Mouse (Mus musculus) MEL (cell line): ENCODE data around the gene Trp53tg5. TPM values are rescaled to one million over a fixed set of nuclear protein-coding genes. Genes with fewer than 3 reads are reported as not detected.

Experiments
- DNase-seq: peaks from one replicate; pipeline ENCODE4 v3.0.0; 2011; ENCODE audit warnings: low read depth, low spot score
- H3K27ac ChIP-seq: 2 replicates; pipeline ENCODE4 v1.5.1; 2012; ENCODE audit warnings: low read depth, mild to moderate bottlenecking, control low read depth, low read length, moderate library complexity; ENCODE audit not compliant: control insufficient read depth
- H3K27me3 ChIP-seq, 2 experiments: fragments of 150-350 bp in 1 of 2; sonication (generic) in 1 of 2; 2 replicates each; pipeline ENCODE4 v1.6.1; 2012; ENCODE audit warnings: low read length in 2 of 2, mild to moderate bottlenecking in 2 of 2, improper control_type of control experiment in 1 of 2, moderate library complexity in 1 of 2; ENCODE audit not compliant: insufficient read depth in 2 of 2, control insufficient read depth in 1 of 2
- H3K36me3 ChIP-seq, 2 experiments: 2 replicates each; pipeline ENCODE4 v1.6.1; 2012 to 2014; ENCODE audit warnings: low read length in 2 of 2, improper control_type of control experiment in 1 of 2, inconsistent platforms in 1 of 2, mild to moderate bottlenecking in 1 of 2; ENCODE audit not compliant: insufficient read depth in 2 of 2, control insufficient read depth in 1 of 2
- H3K4me1 ChIP-seq, 2 experiments: fragments of 150-350 bp in 1 of 2; sonication (generic) in 1 of 2; 2 replicates each; pipeline ENCODE4 v1.6.1; 2012; ENCODE audit warnings: low read length in 2 of 2, improper control_type of control experiment in 1 of 2, mild to moderate bottlenecking in 1 of 2; ENCODE audit not compliant: insufficient read depth in 2 of 2, control insufficient read depth in 1 of 2
- H3K4me3 ChIP-seq, 2 experiments: fragments of 150-350 bp in 1 of 2; sonication (generic) in 1 of 2; 2 replicates each; pipeline ENCODE4 v1.5.1; 2012; ENCODE audit warnings: low read depth in 2 of 2, low read length in 2 of 2, mild to moderate bottlenecking in 2 of 2, moderate library complexity in 2 of 2, control low read depth in 1 of 2, improper control_type of control experiment in 1 of 2; ENCODE audit not compliant: control insufficient read depth in 1 of 2, insufficient read depth in 1 of 2
- H3K79me2 ChIP-seq: 2 replicates; pipeline ENCODE4 v1.6.1; 2012; ENCODE audit warnings: mild to moderate bottlenecking, low read length, moderate library complexity; ENCODE audit not compliant: control insufficient read depth, poor library complexity, insufficient read depth
- H3K9ac ChIP-seq: 2 replicates; pipeline ENCODE4 v1.6.1; 2012; ENCODE audit warnings: low read depth, mild to moderate bottlenecking, control low read depth, low read length, moderate library complexity; ENCODE audit not compliant: control insufficient read depth, poor library complexity, severe bottlenecking
- H3K9me3 ChIP-seq: fragments of 150-350 bp; sonication (generic); replicated peaks from 2 replicates; pipeline ENCODE4 v1.6.1; 2012; ENCODE audit warnings: mild to moderate bottlenecking, low read length, improper control_type of control experiment, moderate library complexity; ENCODE audit not compliant: insufficient read depth
- BHLHE40 ChIP-seq: IDR thresholded peaks from 2 replicates; pipeline ENCODE4 v1.6.1; 2012; ENCODE audit warnings: low read depth, mild to moderate bottlenecking, inconsistent platforms, low read length, improper control_type of control experiment, borderline replicate concordance
- CHD1 ChIP-seq: IDR thresholded peaks from 2 replicates; pipeline ENCODE4 v1.6.1; 2012; ENCODE audit warnings: low read depth, mild to moderate bottlenecking, inconsistent platforms, low read length, improper control_type of control experiment
- CHD2 ChIP-seq: IDR thresholded peaks from 2 replicates; pipeline ENCODE4 v1.6.1; 2011; ENCODE audit warnings: low read length, improper control_type of control experiment
- CTCF ChIP-seq, 3 experiments: IDR thresholded peaks in 2 of 3; conservative IDR thresholded peaks in 1 of 3; 2 replicates each; pipeline ENCODE4 v1.5.1; 2011 to 2012; ENCODE audit warnings: low read length in 3 of 3, low read depth in 2 of 3, mild to moderate bottlenecking in 2 of 3, improper control_type of control experiment in 1 of 3, inconsistent platforms in 1 of 3, mixed read lengths in 1 of 3, moderate library complexity in 1 of 3; ENCODE audit not compliant: control insufficient read depth in 1 of 3, insufficient read depth in 1 of 3, poor library complexity in 1 of 3, severe bottlenecking in 1 of 3
- E2F4 ChIP-seq: IDR thresholded peaks from 2 replicates; pipeline ENCODE4 v1.6.1; 2011; ENCODE audit warnings: low read depth, low read length, improper control_type of control experiment, borderline replicate concordance
- ELF1 ChIP-seq: IDR thresholded peaks from 2 replicates; pipeline ENCODE4 v1.6.1; 2014; ENCODE audit warnings: low read depth, mild to moderate bottlenecking, inconsistent platforms, low read length, improper control_type of control experiment, moderate library complexity
- EP300 ChIP-seq, 2 experiments: IDR thresholded peaks; 2 replicates each; pipeline ENCODE4 v1.6.1; 2011; ENCODE audit warnings: improper control_type of control experiment in 2 of 2, low read length in 2 of 2, low read depth in 1 of 2, mild to moderate bottlenecking in 1 of 2
- ETS1 ChIP-seq: IDR thresholded peaks from 2 replicates; pipeline ENCODE4 v1.6.1; 2012; ENCODE audit warnings: low read depth, mild to moderate bottlenecking, inconsistent platforms, low read length, improper control_type of control experiment, moderate library complexity
- GABPA ChIP-seq: IDR thresholded peaks from 2 replicates; pipeline ENCODE4 v1.6.1; 2012; ENCODE audit warnings: low read depth, mild to moderate bottlenecking, inconsistent platforms, low read length, improper control_type of control experiment, moderate library complexity
- GATA1 ChIP-seq: IDR thresholded peaks from 2 replicates; pipeline ENCODE4 v1.6.1; 2011; ENCODE audit warnings: low read depth, low read length, improper control_type of control experiment
- HCFC1 ChIP-seq: IDR thresholded peaks from 2 replicates; pipeline ENCODE4 v1.6.1; 2012; ENCODE audit warnings: low read depth, mild to moderate bottlenecking, inconsistent platforms, low read length, improper control_type of control experiment, moderate library complexity
- JUND ChIP-seq: IDR thresholded peaks from 2 replicates; pipeline ENCODE4 v1.6.1; 2011; ENCODE audit warnings: low read depth, mild to moderate bottlenecking, improper control_type of control experiment, low read length
- KAT2A ChIP-seq: conservative IDR thresholded peaks from 2 replicates; pipeline ENCODE4 v1.6.1; 2012; ENCODE audit warnings: low read depth, low read length, improper control_type of control experiment, inconsistent platforms
- MAFK ChIP-seq: IDR thresholded peaks from 2 replicates; pipeline ENCODE4 v1.6.1; 2011; ENCODE audit warnings: low read depth, mild to moderate bottlenecking, low read length, improper control_type of control experiment, borderline replicate concordance
- MAX ChIP-seq: IDR thresholded peaks from 2 replicates; pipeline ENCODE4 v1.6.1; 2011; ENCODE audit warnings: low read length, improper control_type of control experiment
- MAZ ChIP-seq: IDR thresholded peaks from 2 replicates; pipeline ENCODE4 v1.6.1; 2012; ENCODE audit warnings: low read depth, mild to moderate bottlenecking, inconsistent platforms, low read length, improper control_type of control experiment
- MEF2A ChIP-seq: IDR thresholded peaks from 2 replicates; pipeline ENCODE4 v1.6.1; 2014; ENCODE audit warnings: low read depth, mild to moderate bottlenecking, inconsistent platforms, low read length, improper control_type of control experiment; ENCODE audit not compliant: poor library complexity, insufficient replicate concordance, severe bottlenecking; ENCODE audit errors: extremely low read depth
- MXI1 ChIP-seq: IDR thresholded peaks from 2 replicates; pipeline ENCODE4 v1.6.1; 2011; ENCODE audit warnings: mild to moderate bottlenecking, low read depth, low read length, improper control_type of control experiment
- MYB ChIP-seq: IDR thresholded peaks from 2 replicates; pipeline ENCODE4 v1.6.1; 2011; ENCODE audit warnings: mild to moderate bottlenecking, low read depth, low read length, improper control_type of control experiment
- MYC ChIP-seq: IDR thresholded peaks from 2 replicates; pipeline ENCODE4 v1.6.1; 2011; ENCODE audit warnings: low read depth, mild to moderate bottlenecking, low read length, improper control_type of control experiment, moderate library complexity
- NELFE ChIP-seq: IDR thresholded peaks from 2 replicates; pipeline ENCODE4 v1.6.1; 2011; ENCODE audit warnings: low read depth, low read length, improper control_type of control experiment
- NRF1 ChIP-seq: IDR thresholded peaks from 2 replicates; pipeline ENCODE4 v1.6.1; 2014; ENCODE audit warnings: low read depth, mild to moderate bottlenecking, inconsistent platforms, low read length, improper control_type of control experiment, moderate library complexity; ENCODE audit not compliant: poor library complexity, insufficient read depth, severe bottlenecking
- POLR2A ChIP-seq, 2 experiments: IDR thresholded peaks; 2 replicates each; pipeline ENCODE4 v1.6.1; 2011 to 2012; ENCODE audit warnings: low read length in 2 of 2, mild to moderate bottlenecking in 2 of 2, control low read depth in 1 of 2, improper control_type of control experiment in 1 of 2, low read depth in 1 of 2, moderate library complexity in 1 of 2; ENCODE audit not compliant: control insufficient read depth in 1 of 2, insufficient read depth in 1 of 2, poor library complexity in 1 of 2
- POLR2AphosphoS2 ChIP-seq: IDR thresholded peaks from 2 replicates; pipeline ENCODE4 v1.6.1; 2011; ENCODE audit warnings: low read length, improper control_type of control experiment
- POLR2AphosphoS5 ChIP-seq: IDR thresholded peaks from 2 replicates; pipeline ENCODE4 v1.6.1; 2012; ENCODE audit warnings: low read depth, borderline replicate concordance, mild to moderate bottlenecking, inconsistent platforms, low read length, moderate library complexity, mixed read lengths
- RAD21 ChIP-seq: IDR thresholded peaks from 2 replicates; pipeline ENCODE4 v1.6.1; 2011; ENCODE audit warnings: mild to moderate bottlenecking, low read depth, low read length, improper control_type of control experiment
- RCOR1 ChIP-seq: IDR thresholded peaks from 2 replicates; pipeline ENCODE4 v1.6.1; 2012; ENCODE audit warnings: low read depth, mild to moderate bottlenecking, inconsistent platforms, low read length, improper control_type of control experiment
- SIN3A ChIP-seq: IDR thresholded peaks from 2 replicates; pipeline ENCODE4 v1.6.1; 2012; ENCODE audit warnings: low read length, improper control_type of control experiment, inconsistent platforms
- SMC3 ChIP-seq: IDR thresholded peaks from 2 replicates; pipeline ENCODE4 v1.6.1; 2011; ENCODE audit warnings: low read depth, low read length, improper control_type of control experiment
- TAL1 ChIP-seq: IDR thresholded peaks from 2 replicates; pipeline ENCODE4 v1.6.1; 2012; ENCODE audit warnings: mild to moderate bottlenecking, inconsistent platforms, low read length, moderate library complexity, mixed read lengths
- TBP ChIP-seq: IDR thresholded peaks from 2 replicates; pipeline ENCODE4 v1.8.0; 2011; ENCODE audit warnings: low read depth, low read length, improper control_type of control experiment
- TCF12 ChIP-seq: IDR thresholded peaks from 2 replicates; pipeline ENCODE4 v1.6.1; 2014; ENCODE audit warnings: low read depth, mild to moderate bottlenecking, inconsistent platforms, low read length, improper control_type of control experiment, moderate library complexity
- UBTF ChIP-seq: IDR thresholded peaks from 2 replicates; pipeline ENCODE4 v1.6.1; 2012; ENCODE audit warnings: low read depth, mild to moderate bottlenecking, inconsistent platforms, low read length, improper control_type of control experiment, moderate library complexity, borderline replicate concordance; ENCODE audit not compliant: insufficient read depth
- USF2 ChIP-seq, 2 experiments: IDR thresholded peaks; 2 replicates each; pipeline ENCODE4 v1.6.1; 2011 to 2012; ENCODE audit warnings: improper control_type of control experiment in 2 of 2, low read length in 2 of 2, borderline replicate concordance in 1 of 2, inconsistent platforms in 1 of 2, low read depth in 1 of 2, mild to moderate bottlenecking in 1 of 2; ENCODE audit not compliant: insufficient read depth in 1 of 2
- ZC3H11A ChIP-seq: IDR thresholded peaks from 2 replicates; pipeline ENCODE4 v1.6.1; 2012; ENCODE audit warnings: low read depth, mild to moderate bottlenecking, inconsistent platforms, low read length, improper control_type of control experiment
- ZKSCAN1 ChIP-seq: IDR thresholded peaks from 2 replicates; pipeline ENCODE4 v1.6.1; 2012; ENCODE audit warnings: low read depth, mild to moderate bottlenecking, inconsistent platforms, low read length, improper control_type of control experiment, moderate library complexity
- ZMIZ1 ChIP-seq: IDR thresholded peaks from 2 replicates; pipeline ENCODE4 v1.6.1; 2012; ENCODE audit warnings: low read depth, mild to moderate bottlenecking, inconsistent platforms, low read length, improper control_type of control experiment, moderate library complexity
- ZNF384 ChIP-seq: IDR thresholded peaks from 2 replicates; pipeline ENCODE4 v1.6.1; 2012; ENCODE audit warnings: low read depth, mild to moderate bottlenecking, inconsistent platforms, low read length, improper control_type of control experiment
- polyA plus RNA-seq, 2 experiments: library from polyadenylated mRNA; stranded (reverse) in 1 of 2; unstranded in 1 of 2; fragments of >175 nt in 1 of 2; fragments of >200 nt in 1 of 2; gene quantifications; 2 replicates each; pipeline versions ENCODE4 v1.2.1 to v1.2.4; 2012; ENCODE audit warnings: low replicate concordance in 2 of 2, low read depth in 1 of 2; ENCODE audit not compliant: insufficient read length in 2 of 2, insufficient read depth in 1 of 2, missing spikeins in 1 of 2
- total RNA-seq: library from RNA; depleted of rRNA; stranded (reverse); fragments of 300-350 nt; gene quantifications from 2 replicates; pipeline ENCODE4 v1.2.3, GENCODE M21; 2012

Gene Trp53tg5
- total and polyA plus RNA-seq, 3 experiments = 0.13 TPM; not detected in 2

DNA sequence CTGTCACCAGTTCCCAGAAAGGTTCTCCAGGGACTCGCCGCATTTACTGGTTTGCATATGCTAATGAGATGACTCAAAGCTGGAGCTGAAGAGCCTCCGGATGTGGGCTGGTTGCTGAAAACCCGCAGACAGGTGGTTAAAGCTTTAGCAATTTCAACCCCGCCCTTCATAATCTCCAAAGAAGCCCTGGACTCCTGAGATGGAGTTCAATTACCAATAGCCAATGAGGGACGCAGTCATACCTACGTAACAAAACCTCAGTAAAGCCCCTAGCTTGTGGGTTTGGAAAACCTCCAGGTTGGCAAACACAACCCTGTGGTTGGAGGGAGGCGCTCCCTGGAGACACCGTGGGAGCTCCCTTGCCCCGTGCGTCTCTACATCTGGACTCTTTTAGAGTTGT lies 48.3 kb upstream of the Trp53tg5 start:
- Histone ChIP-seq H3K9me3 (no peaks in the 10 kb centered on the region), H3K36me3 (peaks cover 0 to 12% of the 10 kb centered on the region in 2 experiments; a peak in 2 of 4 replicates), H3K4me3 (peak overlapping the region; percentile 46 to 47), H3K27me3 (no peaks in the 10 kb centered on the region), H3K4me1 (peaks cover 2 to 16% of the 10 kb centered on the region in 2 experiments), H3K9ac (peak overlapping the region; percentile 76), H3K79me2 (peaks cover 5% of the 10 kb centered on the region), H3K27ac (peak overlapping the region; percentile 97)
- peak; percentile 95 for DNase-seq
- TF ChIP-seq GABPA (no peak), UBTF (no peak), MAFK (peak; percentile 50; the same call in 1 of the 2 replicates), MYC (peak; percentile 34; the same call in 1 of the 2 replicates), POLR2A (IDR thresholded peaks at IDR 0.05; ENCODE audit: control insufficient read depth in 1 of 2, insufficient read depth in 1 of 2, low read depth in 1 of 2, low read length in 2 of 2, poor library complexity in 1 of 2) (peak in 1 of 2 experiments; percentile 43; a peak in 1 of 4 replicates), RAD21 (no peak), MXI1 (no peak; the same call in 1 of the 2 replicates), USF2 (IDR thresholded peaks at IDR 0.05; ENCODE audit: borderline replicate concordance in 1 of 2, insufficient read depth in 1 of 2, low read depth in 1 of 2, low read length in 2 of 2) (no peak), MAZ (0 out of 2 replicates have a peak, but pooled peaks have one; percentile 18), ZKSCAN1 (no peak), JUND (no peak), CTCF (IDR thresholded peaks at IDR 0.05 in 2 of 3, conservative IDR thresholded peaks at IDR 0.05 in 1 of 3; ENCODE audit: control insufficient read depth in 1 of 3, insufficient read depth in 1 of 3, low read depth in 2 of 3, low read length in 3 of 3, poor library complexity in 1 of 3, severe bottlenecking in 1 of 3) (no peak), ZMIZ1 (no peak), MEF2A (no peak), TAL1 (peak; percentile 64), ELF1 (no peak), KAT2A (no peak), EP300 (IDR thresholded peaks at IDR 0.05; ENCODE audit: low read depth in 1 of 2, low read length in 2 of 2) (peak; percentile 63 to 82), NELFE (no peak), NRF1 (no peak), MAX (no peak), POLR2AphosphoS5 (no peak), E2F4 (no peak), CHD1 (no peak), ETS1 (peak; percentile 93), BHLHE40 (no peak), TBP (peak; percentile 36; the same call in 1 of the 2 replicates), ZC3H11A (no peak), RCOR1 (peak; percentile 87), SIN3A (peak; percentile 43; the same call in 1 of the 2 replicates), CHD2 (no peak), ZNF384 (no peak), MYB (no peak), HCFC1 (no peak), POLR2AphosphoS2 (no peak), GATA1 (peak; percentile 29; the same call in 1 of the 2 replicates), SMC3 (no peak), TCF12 (peak; percentile 37)
